Mouse (Mus musculus) MEL (cell line): Measurements from ENCODE around the gene Usp3. TPM values are rescaled to one million over a fixed set of nuclear protein-coding genes. Genes with fewer than 3 reads are reported as not detected.

Experiments
- DNase-seq: peaks from one replicate; pipeline ENCODE4 v3.0.0; 2011; ENCODE audit warnings: low read depth, low spot score
- H3K27ac ChIP-seq: 2 replicates; pipeline ENCODE4 v1.5.1; 2012; ENCODE audit warnings: low read depth, mild to moderate bottlenecking, control low read depth, low read length, moderate library complexity; ENCODE audit not compliant: control insufficient read depth
- H3K27me3 ChIP-seq, 2 experiments: fragments of 150-350 bp in 1 of 2; sonication (generic) in 1 of 2; 2 replicates each; pipeline ENCODE4 v1.6.1; 2012; ENCODE audit warnings: low read length in 2 of 2, mild to moderate bottlenecking in 2 of 2, improper control_type of control experiment in 1 of 2, moderate library complexity in 1 of 2; ENCODE audit not compliant: insufficient read depth in 2 of 2, control insufficient read depth in 1 of 2
- H3K36me3 ChIP-seq, 2 experiments: 2 replicates each; pipeline ENCODE4 v1.6.1; 2012 to 2014; ENCODE audit warnings: low read length in 2 of 2, improper control_type of control experiment in 1 of 2, inconsistent platforms in 1 of 2, mild to moderate bottlenecking in 1 of 2; ENCODE audit not compliant: insufficient read depth in 2 of 2, control insufficient read depth in 1 of 2
- H3K4me1 ChIP-seq, 2 experiments: fragments of 150-350 bp in 1 of 2; sonication (generic) in 1 of 2; 2 replicates each; pipeline ENCODE4 v1.6.1; 2012; ENCODE audit warnings: low read length in 2 of 2, improper control_type of control experiment in 1 of 2, mild to moderate bottlenecking in 1 of 2; ENCODE audit not compliant: insufficient read depth in 2 of 2, control insufficient read depth in 1 of 2
- H3K4me3 ChIP-seq, 2 experiments: fragments of 150-350 bp in 1 of 2; sonication (generic) in 1 of 2; 2 replicates each; pipeline ENCODE4 v1.5.1; 2012; ENCODE audit warnings: low read depth in 2 of 2, low read length in 2 of 2, mild to moderate bottlenecking in 2 of 2, moderate library complexity in 2 of 2, control low read depth in 1 of 2, improper control_type of control experiment in 1 of 2; ENCODE audit not compliant: control insufficient read depth in 1 of 2, insufficient read depth in 1 of 2
- H3K79me2 ChIP-seq: 2 replicates; pipeline ENCODE4 v1.6.1; 2012; ENCODE audit warnings: mild to moderate bottlenecking, low read length, moderate library complexity; ENCODE audit not compliant: control insufficient read depth, poor library complexity, insufficient read depth
- H3K9ac ChIP-seq: 2 replicates; pipeline ENCODE4 v1.6.1; 2012; ENCODE audit warnings: low read depth, mild to moderate bottlenecking, control low read depth, low read length, moderate library complexity; ENCODE audit not compliant: control insufficient read depth, poor library complexity, severe bottlenecking
- H3K9me3 ChIP-seq: fragments of 150-350 bp; sonication (generic); replicated peaks from 2 replicates; pipeline ENCODE4 v1.6.1; 2012; ENCODE audit warnings: mild to moderate bottlenecking, low read length, improper control_type of control experiment, moderate library complexity; ENCODE audit not compliant: insufficient read depth
- BHLHE40 ChIP-seq: IDR thresholded peaks from 2 replicates; pipeline ENCODE4 v1.6.1; 2012; ENCODE audit warnings: low read depth, mild to moderate bottlenecking, inconsistent platforms, low read length, improper control_type of control experiment, borderline replicate concordance
- CHD1 ChIP-seq: IDR thresholded peaks from 2 replicates; pipeline ENCODE4 v1.6.1; 2012; ENCODE audit warnings: low read depth, mild to moderate bottlenecking, inconsistent platforms, low read length, improper control_type of control experiment
- CHD2 ChIP-seq: IDR thresholded peaks from 2 replicates; pipeline ENCODE4 v1.6.1; 2011; ENCODE audit warnings: low read length, improper control_type of control experiment
- CTCF ChIP-seq, 3 experiments: IDR thresholded peaks in 2 of 3; conservative IDR thresholded peaks in 1 of 3; 2 replicates each; pipeline ENCODE4 v1.5.1; 2011 to 2012; ENCODE audit warnings: low read length in 3 of 3, low read depth in 2 of 3, mild to moderate bottlenecking in 2 of 3, improper control_type of control experiment in 1 of 3, inconsistent platforms in 1 of 3, mixed read lengths in 1 of 3, moderate library complexity in 1 of 3; ENCODE audit not compliant: control insufficient read depth in 1 of 3, insufficient read depth in 1 of 3, poor library complexity in 1 of 3, severe bottlenecking in 1 of 3
- E2F4 ChIP-seq: IDR thresholded peaks from 2 replicates; pipeline ENCODE4 v1.6.1; 2011; ENCODE audit warnings: low read depth, low read length, improper control_type of control experiment, borderline replicate concordance
- ELF1 ChIP-seq: IDR thresholded peaks from 2 replicates; pipeline ENCODE4 v1.6.1; 2014; ENCODE audit warnings: low read depth, mild to moderate bottlenecking, inconsistent platforms, low read length, improper control_type of control experiment, moderate library complexity
- EP300 ChIP-seq, 2 experiments: IDR thresholded peaks; 2 replicates each; pipeline ENCODE4 v1.6.1; 2011; ENCODE audit warnings: improper control_type of control experiment in 2 of 2, low read length in 2 of 2, low read depth in 1 of 2, mild to moderate bottlenecking in 1 of 2
- ETS1 ChIP-seq: IDR thresholded peaks from 2 replicates; pipeline ENCODE4 v1.6.1; 2012; ENCODE audit warnings: low read depth, mild to moderate bottlenecking, inconsistent platforms, low read length, improper control_type of control experiment, moderate library complexity
- GABPA ChIP-seq: IDR thresholded peaks from 2 replicates; pipeline ENCODE4 v1.6.1; 2012; ENCODE audit warnings: low read depth, mild to moderate bottlenecking, inconsistent platforms, low read length, improper control_type of control experiment, moderate library complexity
- HCFC1 ChIP-seq: IDR thresholded peaks from 2 replicates; pipeline ENCODE4 v1.6.1; 2012; ENCODE audit warnings: low read depth, mild to moderate bottlenecking, inconsistent platforms, low read length, improper control_type of control experiment, moderate library complexity
- MAX ChIP-seq: IDR thresholded peaks from 2 replicates; pipeline ENCODE4 v1.6.1; 2011; ENCODE audit warnings: low read length, improper control_type of control experiment
- MXI1 ChIP-seq: IDR thresholded peaks from 2 replicates; pipeline ENCODE4 v1.6.1; 2011; ENCODE audit warnings: mild to moderate bottlenecking, low read depth, low read length, improper control_type of control experiment
- MYB ChIP-seq: IDR thresholded peaks from 2 replicates; pipeline ENCODE4 v1.6.1; 2011; ENCODE audit warnings: mild to moderate bottlenecking, low read depth, low read length, improper control_type of control experiment
- MYC ChIP-seq: IDR thresholded peaks from 2 replicates; pipeline ENCODE4 v1.6.1; 2011; ENCODE audit warnings: low read depth, mild to moderate bottlenecking, low read length, improper control_type of control experiment, moderate library complexity
- NELFE ChIP-seq: IDR thresholded peaks from 2 replicates; pipeline ENCODE4 v1.6.1; 2011; ENCODE audit warnings: low read depth, low read length, improper control_type of control experiment
- NRF1 ChIP-seq: IDR thresholded peaks from 2 replicates; pipeline ENCODE4 v1.6.1; 2014; ENCODE audit warnings: low read depth, mild to moderate bottlenecking, inconsistent platforms, low read length, improper control_type of control experiment, moderate library complexity; ENCODE audit not compliant: poor library complexity, insufficient read depth, severe bottlenecking
- POLR2A ChIP-seq, 2 experiments: IDR thresholded peaks; 2 replicates each; pipeline ENCODE4 v1.6.1; 2011 to 2012; ENCODE audit warnings: low read length in 2 of 2, mild to moderate bottlenecking in 2 of 2, control low read depth in 1 of 2, improper control_type of control experiment in 1 of 2, low read depth in 1 of 2, moderate library complexity in 1 of 2; ENCODE audit not compliant: control insufficient read depth in 1 of 2, insufficient read depth in 1 of 2, poor library complexity in 1 of 2
- POLR2AphosphoS2 ChIP-seq: IDR thresholded peaks from 2 replicates; pipeline ENCODE4 v1.6.1; 2011; ENCODE audit warnings: low read length, improper control_type of control experiment
- POLR2AphosphoS5 ChIP-seq: IDR thresholded peaks from 2 replicates; pipeline ENCODE4 v1.6.1; 2012; ENCODE audit warnings: low read depth, borderline replicate concordance, mild to moderate bottlenecking, inconsistent platforms, low read length, moderate library complexity, mixed read lengths
- RCOR1 ChIP-seq: IDR thresholded peaks from 2 replicates; pipeline ENCODE4 v1.6.1; 2012; ENCODE audit warnings: low read depth, mild to moderate bottlenecking, inconsistent platforms, low read length, improper control_type of control experiment
- SIN3A ChIP-seq: IDR thresholded peaks from 2 replicates; pipeline ENCODE4 v1.6.1; 2012; ENCODE audit warnings: low read length, improper control_type of control experiment, inconsistent platforms
- SMC3 ChIP-seq: IDR thresholded peaks from 2 replicates; pipeline ENCODE4 v1.6.1; 2011; ENCODE audit warnings: low read depth, low read length, improper control_type of control experiment
- TBP ChIP-seq: IDR thresholded peaks from 2 replicates; pipeline ENCODE4 v1.8.0; 2011; ENCODE audit warnings: low read depth, low read length, improper control_type of control experiment
- TCF12 ChIP-seq: IDR thresholded peaks from 2 replicates; pipeline ENCODE4 v1.6.1; 2014; ENCODE audit warnings: low read depth, mild to moderate bottlenecking, inconsistent platforms, low read length, improper control_type of control experiment, moderate library complexity
- UBTF ChIP-seq: IDR thresholded peaks from 2 replicates; pipeline ENCODE4 v1.6.1; 2012; ENCODE audit warnings: low read depth, mild to moderate bottlenecking, inconsistent platforms, low read length, improper control_type of control experiment, moderate library complexity, borderline replicate concordance; ENCODE audit not compliant: insufficient read depth
- USF1 ChIP-seq: IDR thresholded peaks from 2 replicates; pipeline ENCODE4 v1.6.1; 2014; ENCODE audit warnings: low read depth, mild to moderate bottlenecking, inconsistent platforms, low read length, improper control_type of control experiment, moderate library complexity
- USF2 ChIP-seq, 2 experiments: IDR thresholded peaks; 2 replicates each; pipeline ENCODE4 v1.6.1; 2011 to 2012; ENCODE audit warnings: improper control_type of control experiment in 2 of 2, low read length in 2 of 2, borderline replicate concordance in 1 of 2, inconsistent platforms in 1 of 2, low read depth in 1 of 2, mild to moderate bottlenecking in 1 of 2; ENCODE audit not compliant: insufficient read depth in 1 of 2
- ZKSCAN1 ChIP-seq: IDR thresholded peaks from 2 replicates; pipeline ENCODE4 v1.6.1; 2012; ENCODE audit warnings: low read depth, mild to moderate bottlenecking, inconsistent platforms, low read length, improper control_type of control experiment, moderate library complexity
- ZMIZ1 ChIP-seq: IDR thresholded peaks from 2 replicates; pipeline ENCODE4 v1.6.1; 2012; ENCODE audit warnings: low read depth, mild to moderate bottlenecking, inconsistent platforms, low read length, improper control_type of control experiment, moderate library complexity
- ZNF384 ChIP-seq: IDR thresholded peaks from 2 replicates; pipeline ENCODE4 v1.6.1; 2012; ENCODE audit warnings: low read depth, mild to moderate bottlenecking, inconsistent platforms, low read length, improper control_type of control experiment
- polyA plus RNA-seq, 2 experiments: library from polyadenylated mRNA; stranded (reverse) in 1 of 2; unstranded in 1 of 2; fragments of >175 nt in 1 of 2; fragments of >200 nt in 1 of 2; gene quantifications; 2 replicates each; pipeline versions ENCODE4 v1.2.1 to v1.2.4; 2012; ENCODE audit warnings: low replicate concordance in 2 of 2, low read depth in 1 of 2; ENCODE audit not compliant: insufficient read length in 2 of 2, insufficient read depth in 1 of 2, missing spikeins in 1 of 2
- total RNA-seq: library from RNA; depleted of rRNA; stranded (reverse); fragments of 300-350 nt; gene quantifications from 2 replicates; pipeline ENCODE4 v1.2.3, GENCODE M21; 2012

The Usp3 gene
- total and polyA plus RNA-seq, 3 experiments = 9.8 to 534 (median 22.0) TPM

- no peaks in the 10 kb centered on the region for H3K27me3 ChIP-seq
- peaks cover 0 to 10% of the 10 kb centered on the region in 2 experiments; a peak in 2 of 4 replicates for H3K36me3 ChIP-seq
- DNase-seq = peak; percentile 97
- TF ChIP-seq RCOR1 (no peak; the same call in none of the 2 replicates), POLR2A (IDR thresholded peaks at IDR 0.05; ENCODE audit: control insufficient read depth in 1 of 2, insufficient read depth in 1 of 2, low read depth in 1 of 2, low read length in 2 of 2, poor library complexity in 1 of 2) (peak; percentile 60 to 66), BHLHE40 (peak; percentile 79; the same call in 1 of the 2 replicates), ZKSCAN1 (no peak), NELFE (peak; percentile 77), SIN3A (peak; percentile 75; the same call in 1 of the 2 replicates), MYC (peak; percentile 92), ELF1 (no peak), EP300 (IDR thresholded peaks at IDR 0.05; ENCODE audit: low read depth in 1 of 2, low read length in 2 of 2) (peak in 1 of 2 experiments; percentile 24; a peak in 1 of 4 replicates), CTCF (IDR thresholded peaks at IDR 0.05 in 2 of 3, conservative IDR thresholded peaks at IDR 0.05 in 1 of 3; ENCODE audit: control insufficient read depth in 1 of 3, insufficient read depth in 1 of 3, low read depth in 2 of 3, low read length in 3 of 3, poor library complexity in 1 of 3, severe bottlenecking in 1 of 3) (no peak), MYB (no peak), UBTF (no peak), SMC3 (peak; percentile 9; the same call in 1 of the 2 replicates), POLR2AphosphoS2 (peak; percentile 92), TCF12 (peak; percentile 53; the same call in 1 of the 2 replicates), CHD2 (no peak), ZNF384 (no peak), ZMIZ1 (peak; percentile 39; the same call in 1 of the 2 replicates), HCFC1 (peak; percentile 71), TBP (no peak), CHD1 (0 out of 2 replicates have a peak, but pooled peaks have one; percentile 81), ETS1 (peak; percentile 35; the same call in 1 of the 2 replicates), USF1 (peak; percentile 79), USF2 (IDR thresholded peaks at IDR 0.05; ENCODE audit: borderline replicate concordance in 1 of 2, insufficient read depth in 1 of 2, low read depth in 1 of 2, low read length in 2 of 2) (no peak), POLR2AphosphoS5 (peak; percentile 77), NRF1 (peak; percentile 86), MXI1 (peak; percentile 98), GABPA (no peak), E2F4 (peak; percentile 81; the same call in 1 of the 2 replicates), MAX (peak; percentile 94)
- no peaks in the 10 kb centered on the region for H3K9me3 ChIP-seq
- peak overlapping the region; percentile 72 to 80 for H3K4me3 ChIP-seq
- peak overlapping the region; percentile 83 for H3K9ac ChIP-seq
- H3K4me1 ChIP-seq = peaks cover 0 to 9% of the 10 kb centered on the region in 2 experiments; a peak in 2 of 4 replicates
- H3K79me2 ChIP-seq = peaks cover 4% of the 10 kb centered on the region; the same call in 1 of the 2 replicates
- peak overlapping the region; percentile 86 for H3K27ac ChIP-seq
Measured at GRCm38 (mm10) chr9:66511580-66512350, 81.2 kb downstream of the Usp3 start.
